Mouse (Mus musculus): ENCODE results near the gene Gm12355. TPM values are rescaled to one million over a fixed set of nuclear protein-coding genes. Genes with fewer than 3 reads are reported as not detected.
"Not testable (repeated sequence)": the region's sequence is repeated elsewhere in the genome, so short reads cannot be mapped to it uniquely, and the experiment has no call there.

Gm12355 gene
- polyA plus RNA-seq, 1 experiment from 2014 or later = 0.69 TPM

DNA sequence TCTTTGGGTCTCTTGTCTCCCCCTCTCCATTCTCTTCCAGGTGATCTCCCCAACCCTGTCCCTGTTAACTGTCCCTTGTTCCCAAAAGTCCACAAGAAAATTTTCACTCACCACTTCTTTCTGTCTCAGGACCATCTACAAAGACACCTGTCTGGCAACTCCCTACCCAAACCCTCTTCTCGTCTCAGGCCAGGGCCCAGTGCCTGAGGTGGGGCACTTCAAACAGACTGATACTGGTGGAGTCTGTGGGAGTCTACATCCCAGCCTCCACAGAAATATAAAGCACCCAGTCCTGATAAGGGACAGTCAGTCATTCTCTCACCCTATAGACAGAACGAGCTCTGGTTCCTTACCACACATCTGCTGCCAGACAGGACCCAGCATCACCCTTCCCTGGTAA, 21.0 kb upstream of the Gm12355 start, which contains the start of gene Gsdma2:
Gsdma2 (plus strand) TSS at position 301 of the 400 bp plus-strand sequence.
- H3K4me1 ChIP-seq (replicated peaks; ENCODE audit: control insufficient read depth, insufficient read depth, low read length) = no peaks in the 10 kb centered on the region
- no peaks in the 10 kb centered on the region for H3K36me3 ChIP-seq (ENCODE audit: control insufficient read depth, insufficient read depth, low read length)
- WGBS = 43% methylated on average over 2 of the region's 2 CpGs
- no peak within 1 kb of the TSS for H3K27ac ChIP-seq (ENCODE audit: low read length)
- H3K9me3 ChIP-seq (ENCODE audit: control insufficient read depth, low read length) = no peaks in the 10 kb centered on the region
- ATAC-seq (ENCODE audit: low read depth) = no peak
- H3K4me2 ChIP-seq (ENCODE audit: low read depth, low read length) = no peak within 1 kb of the TSS
- no peak within 1 kb of the TSS for H3K4me3 ChIP-seq (ENCODE audit: low read length)
- no peak within 1 kb of the TSS for H3K9ac ChIP-seq (ENCODE audit: low read length)
- no peaks in the 10 kb centered on the region for H3K27me3 ChIP-seq (ENCODE audit: control insufficient read depth, insufficient read depth, low read depth, low read length)

GRCm38 (mm10) chr11:98645946-98646345, 20.5 kb upstream of the Gm12355 start:
- no peak overlapping the region for H3K4me2 ChIP-seq (ENCODE audit: low read depth, low read length)
- no peak overlapping the region for H3K4me3 ChIP-seq (ENCODE audit: low read length)
- no peak for ATAC-seq (ENCODE audit: low read depth)
- H3K27me3 ChIP-seq (ENCODE audit: control insufficient read depth, insufficient read depth, low read depth, low read length) = no peaks in the 10 kb centered on the region
- 56% methylated on average over 2 of the region's 2 CpGs for WGBS
- H3K4me1 ChIP-seq (replicated peaks; ENCODE audit: control insufficient read depth, insufficient read depth, low read length) = no peaks in the 10 kb centered on the region
- no peak overlapping the region for H3K27ac ChIP-seq (ENCODE audit: low read length)
- no peaks in the 10 kb centered on the region for H3K9me3 ChIP-seq (ENCODE audit: control insufficient read depth, low read length)
- no peaks in the 10 kb centered on the region for H3K36me3 ChIP-seq (ENCODE audit: control insufficient read depth, insufficient read depth, low read length)
- H3K9ac ChIP-seq (ENCODE audit: low read length) = no peak overlapping the region

GRCm38 (mm10) chr11:98644757-98645156, 19.3 kb upstream of the Gm12355 start:
- no peaks in the 10 kb centered on the region for H3K4me1 ChIP-seq (replicated peaks; ENCODE audit: control insufficient read depth, insufficient read depth, low read length)
- no peak overlapping the region for H3K4me2 ChIP-seq (ENCODE audit: low read depth, low read length)
- no peak overlapping the region for H3K9ac ChIP-seq (ENCODE audit: low read length)
- WGBS = 79% methylated on average over 3 of the region's 3 CpGs
- no peaks in the 10 kb centered on the region for H3K36me3 ChIP-seq (ENCODE audit: control insufficient read depth, insufficient read depth, low read length)
- no peaks in the 10 kb centered on the region for H3K27me3 ChIP-seq (ENCODE audit: control insufficient read depth, insufficient read depth, low read depth, low read length)
- no peak overlapping the region for H3K27ac ChIP-seq (ENCODE audit: low read length)
- H3K4me3 ChIP-seq (ENCODE audit: low read length) = no peak overlapping the region
- no peak for ATAC-seq (ENCODE audit: low read depth)
- no peaks in the 10 kb centered on the region for H3K9me3 ChIP-seq (ENCODE audit: control insufficient read depth, low read length)

DNA sequence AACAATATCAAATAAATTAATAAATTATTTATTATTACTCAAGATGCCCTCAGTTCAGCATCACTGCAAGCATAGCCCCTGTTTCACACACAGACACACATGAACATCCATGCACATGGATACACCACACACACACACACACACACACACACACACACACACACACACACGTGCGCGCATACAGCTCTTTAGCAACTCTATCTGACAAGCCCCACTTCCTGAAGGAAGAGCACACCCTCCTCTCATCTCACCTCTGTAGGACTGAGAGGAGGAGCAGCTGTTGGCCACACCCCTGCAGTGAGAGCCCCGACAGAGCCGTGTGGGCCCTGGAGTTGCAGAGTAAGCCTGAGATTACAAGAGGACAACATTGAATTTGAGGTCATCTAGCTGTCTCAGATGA, 14.6 kb upstream of the Gm12355 start:
- WGBS = 45% methylated on average over 5 of the region's 5 CpGs

DNA sequence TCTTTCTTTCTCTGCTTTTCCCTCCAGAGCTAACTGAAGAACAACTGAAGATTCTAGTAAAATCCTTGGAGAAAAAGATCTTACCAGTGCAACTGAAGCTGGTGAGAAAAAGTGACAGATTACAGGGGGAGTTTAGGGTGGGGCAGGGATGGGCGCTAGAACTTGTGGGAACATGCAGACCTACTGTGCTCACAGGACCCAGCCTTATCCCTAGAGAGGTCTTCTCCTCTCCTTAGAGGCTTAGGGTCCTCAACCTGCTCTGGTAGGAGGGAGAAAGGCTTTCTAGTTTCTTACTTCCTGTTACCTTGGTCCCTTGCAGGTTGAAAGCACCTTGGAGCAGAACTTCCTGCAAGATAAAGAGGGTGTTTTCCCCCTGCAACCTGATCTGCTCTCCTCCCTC, 12.0 kb upstream of the Gm12355 start:
- no peak overlapping the region for H3K27ac ChIP-seq (ENCODE audit: low read length)
- H3K4me3 ChIP-seq (ENCODE audit: low read length) = no peak overlapping the region
- H3K4me2 ChIP-seq (ENCODE audit: low read depth, low read length) = no peak overlapping the region
- no peak overlapping the region for H3K9ac ChIP-seq (ENCODE audit: low read length)
- ATAC-seq (ENCODE audit: low read depth) = no peak
- H3K27me3 ChIP-seq (ENCODE audit: control insufficient read depth, insufficient read depth, low read depth, low read length) = no peaks in the 10 kb centered on the region
- WGBS = 68% methylated on average over 1 of the region's 1 CpGs
- H3K9me3 ChIP-seq (ENCODE audit: control insufficient read depth, low read length) = no peaks in the 10 kb centered on the region
- H3K36me3 ChIP-seq (ENCODE audit: control insufficient read depth, insufficient read depth, low read length) = no peaks in the 10 kb centered on the region
- no peaks in the 10 kb centered on the region for H3K4me1 ChIP-seq (replicated peaks; ENCODE audit: control insufficient read depth, insufficient read depth, low read length)

More for the DNA sequence above, 14.6 kb upstream of the Gm12355 start:
- H3K9ac ChIP-seq (ENCODE audit: low read length) = no peak overlapping the region
- no peaks in the 10 kb centered on the region for H3K27me3 ChIP-seq (ENCODE audit: control insufficient read depth, insufficient read depth, low read depth, low read length)
- no peaks in the 10 kb centered on the region for H3K9me3 ChIP-seq (ENCODE audit: control insufficient read depth, low read length)
- no peak for ATAC-seq (ENCODE audit: low read depth)
- H3K4me2 ChIP-seq (ENCODE audit: low read depth, low read length) = no peak overlapping the region
- no peak overlapping the region for H3K27ac ChIP-seq (ENCODE audit: low read length)
- H3K4me3 ChIP-seq (ENCODE audit: low read length) = no peak overlapping the region
- no peaks in the 10 kb centered on the region for H3K4me1 ChIP-seq (replicated peaks; ENCODE audit: control insufficient read depth, insufficient read depth, low read length)
- no peaks in the 10 kb centered on the region for H3K36me3 ChIP-seq (ENCODE audit: control insufficient read depth, insufficient read depth, low read length)

- WGBS = 32% methylated on average over 10 of the region's 10 CpGs
- not testable (repeated sequence) for H3K4me2 ChIP-seq (ENCODE audit: low read depth, low read length); H3K4me1 ChIP-seq (replicated peaks; ENCODE audit: control insufficient read depth, insufficient read depth, low read length); H3K36me3 ChIP-seq (ENCODE audit: control insufficient read depth, insufficient read depth, low read length); H3K4me3 ChIP-seq (ENCODE audit: low read length); H3K9me3 ChIP-seq (ENCODE audit: control insufficient read depth, low read length); H3K9ac ChIP-seq (ENCODE audit: low read length); H3K27ac ChIP-seq (ENCODE audit: low read length); H3K27me3 ChIP-seq (ENCODE audit: control insufficient read depth, insufficient read depth, low read depth, low read length); ATAC-seq (ENCODE audit: low read depth)
Observed at GRCm38 (mm10) chr11:98635312-98635970, 10.0 kb upstream of the Gm12355 start.

- 81% methylated on average over 5 of the region's 5 CpGs for WGBS
- no peak overlapping the region for H3K4me2 ChIP-seq (ENCODE audit: low read depth, low read length)
- no peak overlapping the region for H3K4me3 ChIP-seq (ENCODE audit: low read length)
- no peak for ATAC-seq (ENCODE audit: low read depth)
- H3K9ac ChIP-seq (ENCODE audit: low read length) = no peak overlapping the region
- H3K27ac ChIP-seq (ENCODE audit: low read length) = no peak overlapping the region
- H3K9me3 ChIP-seq (ENCODE audit: control insufficient read depth, low read length) = no peaks in the 10 kb centered on the region
- H3K27me3 ChIP-seq (ENCODE audit: control insufficient read depth, insufficient read depth, low read depth, low read length) = no peaks in the 10 kb centered on the region
- no peaks in the 10 kb centered on the region for H3K4me1 ChIP-seq (replicated peaks; ENCODE audit: control insufficient read depth, insufficient read depth, low read length)
- no peaks in the 10 kb centered on the region for H3K36me3 ChIP-seq (ENCODE audit: control insufficient read depth, insufficient read depth, low read length)
Observed at GRCm38 (mm10) chr11:98630646-98631045, 5.2 kb upstream of the Gm12355 start.

DNA sequence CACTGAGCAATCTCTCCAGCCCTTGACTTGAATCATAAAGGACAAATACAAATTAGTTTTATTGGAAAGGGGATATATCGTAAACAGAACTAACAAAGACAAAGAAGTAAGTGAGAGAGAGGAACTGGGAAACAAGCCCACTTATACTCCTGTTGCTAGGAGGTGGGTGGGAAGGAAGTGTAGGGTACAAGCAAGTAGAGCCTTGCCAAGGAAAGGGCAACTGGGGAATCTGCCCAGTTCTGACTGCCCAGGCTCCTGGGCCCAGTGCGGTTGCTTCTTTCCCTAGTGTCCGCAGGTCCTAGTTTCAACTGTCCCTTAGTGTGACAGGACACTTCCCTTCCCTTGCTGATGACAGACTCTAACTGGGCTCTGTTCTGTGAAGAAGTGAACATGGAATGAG, 3.2 kb upstream of the Gm12355 start:
- H3K36me3 ChIP-seq (ENCODE audit: control insufficient read depth, insufficient read depth, low read length) = no peaks in the 10 kb centered on the region
- no peak overlapping the region for H3K9ac ChIP-seq (ENCODE audit: low read length)
- H3K4me3 ChIP-seq (ENCODE audit: low read length) = no peak overlapping the region
- H3K4me2 ChIP-seq (ENCODE audit: low read depth, low read length) = no peak overlapping the region
- H3K27ac ChIP-seq (ENCODE audit: low read length) = no peak overlapping the region
- ATAC-seq (ENCODE audit: low read depth) = no peak
- H3K4me1 ChIP-seq (replicated peaks; ENCODE audit: control insufficient read depth, insufficient read depth, low read length) = no peaks in the 10 kb centered on the region
- WGBS = 92% methylated on average over 3 of the region's 3 CpGs
- no peaks in the 10 kb centered on the region for H3K9me3 ChIP-seq (ENCODE audit: control insufficient read depth, low read length)
- H3K27me3 ChIP-seq (ENCODE audit: control insufficient read depth, insufficient read depth, low read depth, low read length) = no peaks in the 10 kb centered on the region

DNA sequence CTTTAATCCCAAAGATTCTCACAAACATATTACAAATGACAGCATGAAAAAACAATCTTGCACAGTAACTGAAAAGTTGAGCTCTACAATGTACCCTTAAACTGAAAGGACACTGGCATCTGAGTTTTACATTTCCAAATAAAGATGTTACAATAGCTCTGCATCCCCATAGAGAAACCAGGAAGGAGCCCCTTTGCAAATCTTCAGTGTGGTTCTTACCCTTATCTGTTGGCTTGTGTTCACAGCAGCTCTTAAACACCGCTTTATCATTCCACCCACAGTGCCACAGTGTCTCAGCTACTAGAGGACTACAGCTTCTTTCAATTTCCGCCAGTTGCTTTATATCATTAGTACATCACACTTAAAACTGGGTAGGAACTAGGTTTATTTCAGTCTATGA, 1.1 kb downstream of the Gm12355 start:
- H3K9ac ChIP-seq (ENCODE audit: low read length); H3K4me2 ChIP-seq (ENCODE audit: low read depth, low read length); H3K4me1 ChIP-seq (replicated peaks; ENCODE audit: control insufficient read depth, insufficient read depth, low read length); H3K36me3 ChIP-seq (ENCODE audit: control insufficient read depth, insufficient read depth, low read length); H3K27ac ChIP-seq (ENCODE audit: low read length); H3K9me3 ChIP-seq (ENCODE audit: control insufficient read depth, low read length); H3K27me3 ChIP-seq (ENCODE audit: control insufficient read depth, insufficient read depth, low read depth, low read length); H3K4me3 ChIP-seq (ENCODE audit: low read length); ATAC-seq (ENCODE audit: low read depth): not testable (repeated sequence)
- 83% methylated on average over 2 of the region's 2 CpGs for WGBS

DNA sequence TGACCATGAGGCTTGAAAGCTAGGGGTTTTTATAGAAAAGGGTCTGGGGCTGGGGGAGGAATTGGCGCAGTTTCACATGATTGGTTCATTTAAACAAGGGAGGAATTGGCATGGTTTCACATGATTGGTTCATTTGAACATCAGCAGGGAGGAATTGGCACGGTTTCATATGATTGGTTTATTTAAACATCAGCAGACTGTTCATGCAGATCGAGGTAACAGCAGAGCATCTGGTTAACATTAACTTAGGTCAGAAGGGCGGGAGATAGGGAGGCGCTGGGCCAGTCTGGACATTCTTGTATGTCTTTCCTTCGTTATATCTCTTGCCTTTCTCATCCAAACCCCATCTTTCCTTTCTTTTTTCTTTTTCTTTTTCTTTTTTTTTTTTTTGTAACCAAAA, 1.5 kb downstream of the Gm12355 start:
- H3K4me1 ChIP-seq (replicated peaks; ENCODE audit: control insufficient read depth, insufficient read depth, low read length); H3K27me3 ChIP-seq (ENCODE audit: control insufficient read depth, insufficient read depth, low read depth, low read length); ATAC-seq (ENCODE audit: low read depth); H3K9me3 ChIP-seq (ENCODE audit: control insufficient read depth, low read length); H3K4me3 ChIP-seq (ENCODE audit: low read length); H3K4me2 ChIP-seq (ENCODE audit: low read depth, low read length); H3K27ac ChIP-seq (ENCODE audit: low read length); H3K36me3 ChIP-seq (ENCODE audit: control insufficient read depth, insufficient read depth, low read length); H3K9ac ChIP-seq (ENCODE audit: low read length): not testable (repeated sequence)
- WGBS = 66% methylated on average over 6 of the region's 6 CpGs
